ENCODE assay signal across 15 mouse cellular contexts in the genomic region with DNA sequence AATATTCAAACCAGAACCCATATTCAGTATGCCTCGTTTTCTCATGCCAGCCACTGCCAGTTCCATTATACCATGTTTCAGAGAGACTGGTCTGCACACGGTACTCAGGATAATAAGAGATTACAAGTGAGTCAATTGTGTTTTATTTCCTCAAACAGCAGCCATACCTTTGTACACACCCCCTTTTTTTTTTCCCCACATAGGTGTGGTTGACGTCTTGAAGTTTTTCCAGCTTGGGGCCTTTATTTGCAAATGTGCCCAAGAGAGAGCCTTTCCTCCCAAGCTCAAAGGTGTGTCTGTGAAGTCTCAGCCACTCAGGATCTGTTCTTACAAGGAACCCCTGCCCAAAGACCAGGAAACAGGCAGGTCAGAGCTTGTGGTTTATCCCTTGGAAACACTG.
"Had no signal": no experiment of that assay in that cellular context is flagged by ENCODE, and none has a peak within 500 bp of the region (broad histone marks: within the 10 kb centered on the region; RNA-seq: fewer than 3 reads in every experiment).

No protein-coding gene starts in this region.

- ATAC-seq: midbrain, embryonic 16.5 days had no signal

- H3K4me2 ChIP-seq: limb, embryonic 13.5 days; midbrain, embryonic 12.5 days; neural tube, embryonic 13.5 days had no signal

- H3K4me3 ChIP-seq: layer of hippocampus, adult 2 months; limb, embryonic 13.5 days; midbrain, embryonic 12.5 days; neural tube, embryonic 13.5 days had no signal

- H3K27me3 ChIP-seq: limb, embryonic 13.5 days; midbrain, embryonic 12.5 days; neural tube, embryonic 13.5 days had no signal

- H3K9me3 ChIP-seq: limb, embryonic 13.5 days; midbrain, embryonic 12.5 days; neural tube, embryonic 13.5 days had no signal

- DNase-seq: kidney, adult 11 months; kidney, adult 9 months; kidney, postnatal 10 days; kidney, postnatal 4 days; left cerebral cortex, postnatal 4 days; lung, postnatal 14 days; retina, postnatal 1 day; thymus, adult 2 months; thymus, postnatal 25 days had no signal

- H3K4me1 ChIP-seq: midbrain, embryonic 12.5 days; neural tube, embryonic 13.5 days had no signal

- H3K9ac ChIP-seq: limb, embryonic 13.5 days; liver, embryonic 14.5 days; midbrain, embryonic 12.5 days; neural tube, embryonic 13.5 days had no signal

- H3K36me3 ChIP-seq: limb, embryonic 13.5 days; midbrain, embryonic 12.5 days; neural tube, embryonic 13.5 days had no signal

- H3K27ac ChIP-seq: layer of hippocampus, adult 2 months; limb, embryonic 13.5 days; liver, embryonic 14.5 days; midbrain, embryonic 12.5 days; neural tube, embryonic 13.5 days had no signal
